Mouse (Mus musculus) kidney, postnatal 0 days (tissue): ENCODE measurements around the gene Traf4. TPM values are rescaled to one million over a fixed set of nuclear protein-coding genes. Genes with fewer than 3 reads are reported as not detected.
A peak's percentile ranks its signal among the peaks of the same experiment; 100 is the strongest.
"Not testable (repeated sequence)": the region's sequence is repeated elsewhere in the genome, so short reads cannot be mapped to it uniquely, and the experiment has no call there.

ENCODE experiments used
- ATAC-seq: fragments of 200-750 bp; cut with Nextera tagmentation; replicated peaks from 2 replicates; pipeline ENCODE4 v1.8.0; 2017; ENCODE audit warnings: low read depth, moderate number of reproducible peaks, moderate TSS enrichment, moderate library complexity; ENCODE audit not compliant: low FRiP score
- DNase-seq: peaks from one replicate; pipeline ENCODE4 v3.0.0-alpha.2; 2016; ENCODE audit warnings: low spot score
- H3K27ac ChIP-seq: fragments of 300-500 bp; sonication (generic); 2 replicates; pipeline ENCODE4 v1.5.1; 2014; ENCODE audit warnings: mild to moderate bottlenecking
- H3K27me3 ChIP-seq: fragments of 300-500 bp; sonication (generic); 2 replicates; pipeline ENCODE4 v1.6.1; 2014; ENCODE audit warnings: low read length, mixed read lengths; ENCODE audit not compliant: insufficient read depth
- H3K36me3 ChIP-seq: fragments of 300-500 bp; sonication (generic); 2 replicates; pipeline ENCODE4 v1.6.1; 2014; ENCODE audit warnings: low read length, mixed read lengths; ENCODE audit not compliant: insufficient read depth
- H3K4me1 ChIP-seq: fragments of 300-500 bp; sonication (generic); replicated peaks from 2 replicates; pipeline ENCODE4 v1.6.1; 2014; ENCODE audit warnings: antibody characterized with exemption, low read length, mixed read lengths; ENCODE audit not compliant: insufficient read depth
- H3K4me2 ChIP-seq: fragments of 300-500 bp; sonication (generic); 2 replicates; pipeline ENCODE4 v1.6.1; 2014; ENCODE audit warnings: mild to moderate bottlenecking, low read length, moderate library complexity, mixed read lengths
- H3K4me3 ChIP-seq: fragments of 300-500 bp; sonication (generic); replicated peaks from 2 replicates; pipeline ENCODE4 v1.5.1; 2014; ENCODE audit warnings: low read depth, low read length
- H3K9ac ChIP-seq: fragments of 300-500 bp; sonication (generic); 2 replicates; pipeline ENCODE4 v1.6.1; 2014; ENCODE audit warnings: low read depth, low read length
- H3K9me3 ChIP-seq: fragments of 300-500 bp; sonication (generic); replicated peaks from 2 replicates; pipeline ENCODE4 v1.6.1; 2016; ENCODE audit warnings: low read length, inconsistent platforms, mixed read lengths
- CTCF ChIP-seq: IDR thresholded peaks from 2 replicates; pipeline ENCODE4 v1.5.1; 2016; ENCODE audit warnings: antibody characterized with exemption, low read depth, mild to moderate bottlenecking, moderate library complexity
- WGBS: fragments of 180-500 bp; shearing (Covaris S2); extraction: QIAGEN DNeasy Blood & Tissue Kit; methylation state at CpG from one replicate; pipeline ENCODE4 v1.1.7; 2014; 5-methylcytosine and 5-hydroxymethylcytosine counted together
- polyA plus RNA-seq: library from polyadenylated mRNA; unstranded; fragments of >200 nt; fragmentation: Nextera tagmentation; extraction: Ambion mirVana; gene quantifications from 2 replicates; pipeline ENCODE4 v1.2.1, GENCODE M21; 2015

Traf4 gene
- polyA plus RNA-seq, 1 experiment from 2014 or later = 79.6 TPM

GRCm38 (mm10) chr11:78190041-78190440 is 24.7 kb upstream of the Traf4 start:
- H3K4me1 ChIP-seq = peaks cover 12% of the 10 kb centered on the region
- H3K9me3 ChIP-seq = no peaks in the 10 kb centered on the region
- 0 out of 2 replicates have a peak, but pooled peaks have one; percentile 17 for ATAC-seq
- peak overlapping the region; percentile 82 for H3K4me2 ChIP-seq
- peak overlapping the region; percentile 94 for H3K9ac ChIP-seq
- H3K36me3 ChIP-seq = peaks cover 21% of the 10 kb centered on the region
- DNase-seq = no peak
- no peak for TF ChIP-seq CTCF
- H3K4me3 ChIP-seq = peak overlapping the region; percentile 78
- no peaks in the 10 kb centered on the region for H3K27me3 ChIP-seq
- H3K27ac ChIP-seq = peak overlapping the region; percentile 99
- 44% methylated on average over 6 of the region's 6 CpGs for WGBS

GRCm38 (mm10) chr11:78189234-78190040 is 24.0 kb upstream of the Traf4 start:
- Histone ChIP-seq H3K4me3 (peak overlapping the region; percentile 78), H3K27me3 (no peaks in the 10 kb centered on the region), H3K4me2 (peak overlapping the region; percentile 82), H3K9me3 (no peaks in the 10 kb centered on the region), H3K27ac (peak overlapping the region; percentile 99), H3K4me1 (peaks cover 11% of the 10 kb centered on the region), H3K9ac (peak overlapping the region; percentile 94), H3K36me3 (peaks cover 21% of the 10 kb centered on the region)
- TF ChIP-seq CTCF = no peak
- DNase-seq (peak; percentile 92), ATAC-seq (peak; percentile 86)
- WGBS = 1% methylated on average over 42 of the region's 42 CpGs

DNA sequence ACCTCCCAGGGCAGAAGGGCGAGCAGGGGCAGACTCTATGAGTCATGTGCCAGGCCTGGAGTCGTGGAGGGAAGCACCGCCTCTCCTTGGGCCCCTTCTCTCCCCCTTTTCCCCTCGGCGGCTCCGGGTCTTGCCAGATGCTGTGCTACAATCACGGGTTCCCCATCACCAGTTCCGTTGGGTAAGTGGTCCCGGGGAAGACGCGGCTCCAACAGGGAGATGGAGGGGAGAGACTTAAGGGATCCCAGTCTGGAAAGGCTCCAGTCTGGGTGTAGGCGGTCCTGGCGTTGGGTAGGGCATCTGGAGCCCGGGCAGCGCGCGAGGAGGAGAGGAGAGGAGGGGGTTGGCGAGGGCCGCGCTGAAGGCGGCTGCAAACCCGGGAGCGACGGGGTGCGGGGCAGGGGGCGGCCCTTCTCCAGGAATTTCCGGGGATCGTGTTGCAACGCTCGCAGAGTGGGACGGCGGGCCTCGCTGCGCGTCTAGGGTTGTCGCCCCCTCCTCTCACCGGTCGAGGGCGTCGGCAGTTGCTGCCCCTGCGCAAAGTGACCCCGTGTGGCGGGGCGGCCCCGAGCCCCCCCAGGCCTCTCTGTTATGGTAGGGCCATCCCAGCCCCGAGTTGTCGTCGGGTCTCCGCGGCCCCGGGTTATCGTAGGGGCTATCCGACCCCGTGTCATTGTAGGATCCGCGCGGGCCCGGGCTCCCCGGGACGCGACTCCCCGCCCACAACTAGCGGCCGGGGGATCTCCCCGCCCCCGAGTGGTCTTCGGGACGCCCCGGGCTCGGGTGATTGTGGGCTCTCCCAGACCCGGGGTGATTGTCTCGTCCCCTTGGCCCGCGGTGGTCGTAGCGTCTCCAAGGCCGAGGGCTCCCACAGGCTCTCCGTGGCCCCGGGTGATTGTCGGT is 23.2 kb upstream of the Traf4 start, which contains the start of gene Rab34:
Gene Rab34, plus strand, starts transcription at position 100 of the 903 bp plus-strand sequence.
- no peaks in the 10 kb centered on the region for H3K9me3 ChIP-seq
- H3K4me3 ChIP-seq = peak within 1 kb of the TSS; percentile 78
- H3K27me3 ChIP-seq = no peaks in the 10 kb centered on the region
- DNase-seq = peak; percentile 94
- peaks cover 11% of the 10 kb centered on the region for H3K4me1 ChIP-seq
- H3K27ac ChIP-seq = peak within 1 kb of the TSS; percentile 99
- H3K36me3 ChIP-seq = peaks cover 21% of the 10 kb centered on the region
- ATAC-seq = peak; percentile 61
- whole genome bisulfite sequencing = under 1% methylated on average over 69 of the region's 80 CpGs
- 0 out of 2 replicates have a peak, but pooled peaks have one; percentile 4 for TF ChIP-seq CTCF
- peak within 1 kb of the TSS; percentile 82 for H3K4me2 ChIP-seq
- H3K9ac ChIP-seq = peak within 1 kb of the TSS; percentile 94

- Histone ChIP-seq H3K4me1 (peaks cover 21% of the 10 kb centered on the region), H3K36me3 (peaks cover 19% of the 10 kb centered on the region; the same call in 1 of the 2 replicates)
- DNase-seq = not testable (repeated sequence)
Measured at GRCm38 (mm10) chr11:78184702-78185101, 19.3 kb upstream of the Traf4 start.

DNA sequence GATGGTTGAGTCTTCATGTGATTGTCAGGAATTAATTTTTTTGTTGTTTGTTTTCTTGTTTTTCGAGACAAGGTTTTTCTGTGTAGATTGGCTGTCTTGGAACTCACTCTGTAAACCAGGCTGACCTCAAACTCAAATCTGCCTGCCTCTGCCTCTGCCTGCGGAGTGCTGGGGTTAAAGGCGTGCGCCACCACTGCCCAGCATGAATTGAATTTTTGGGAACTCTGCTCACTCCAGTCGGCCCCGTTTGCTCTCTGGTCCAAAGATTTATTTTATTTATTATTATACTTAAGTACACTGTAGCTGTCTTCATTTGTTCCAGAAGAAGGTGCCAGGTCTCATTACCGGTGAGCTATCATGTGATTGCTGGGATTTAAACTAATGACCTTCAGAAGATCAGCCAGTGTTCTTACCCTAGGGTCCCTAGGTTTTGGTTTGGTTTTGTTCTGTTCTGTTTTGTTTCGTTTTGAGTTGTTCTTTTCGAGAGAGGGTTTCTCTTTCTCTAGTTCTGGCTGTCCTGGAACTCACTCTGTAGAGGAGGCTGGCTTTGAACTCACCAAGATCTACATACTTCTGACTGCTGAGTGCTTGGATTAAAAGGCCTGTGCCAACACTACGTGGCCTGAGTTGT is 18.6 kb upstream of the Traf4 start:
- TF ChIP-seq CTCF = no peak
- H3K4me2 ChIP-seq = peak overlapping the region; percentile 78
- peak overlapping the region; percentile 68; the same call in 1 of the 2 replicates for H3K4me3 ChIP-seq
- ATAC-seq (no peak), DNase-seq (no peak)
- H3K36me3 ChIP-seq = peaks cover 19% of the 10 kb centered on the region; the same call in 1 of the 2 replicates
- no peaks in the 10 kb centered on the region for H3K9me3 ChIP-seq
- H3K27ac ChIP-seq = 0 out of 2 replicates have a peak overlapping the region, but pooled peaks have one; percentile 19
- H3K27me3 ChIP-seq = no peaks in the 10 kb centered on the region
- H3K4me1 ChIP-seq = peaks cover 22% of the 10 kb centered on the region
- H3K9ac ChIP-seq = no peak overlapping the region; the same call in 1 of the 2 replicates
- WGBS = 51% methylated on average over 10 of the region's 10 CpGs

More at GRCm38 (mm10) chr11:78184702-78185101, 19.3 kb upstream of the Traf4 start:
- ATAC-seq, H3K4me3 ChIP-seq, H3K27me3 ChIP-seq, H3K4me2 ChIP-seq, H3K9ac ChIP-seq, H3K9me3 ChIP-seq, H3K27ac ChIP-seq: not testable (repeated sequence)
- 89% methylated on average over 6 of the region's 6 CpGs for WGBS
